Mouse (Mus musculus) brain, embryonic 14.5 days (tissue): ENCODE data around the gene Slc26a11.

ENCODE experiments used
- CTCF ChIP-seq: fragments of 200-500 bp; IDR thresholded peaks from 2 replicates; pipeline ENCODE4 v1.5.1; 2012; ENCODE audit warnings: inconsistent platforms, mild to moderate bottlenecking, moderate library complexity, borderline replicate concordance; ENCODE audit not compliant: insufficient read depth, insufficient read length; ENCODE audit errors: extremely low read depth
- POLR2A ChIP-seq: fragments of 200-500 bp; IDR thresholded peaks from 2 replicates; pipeline ENCODE4 v1.6.1; 2012; ENCODE audit warnings: mild to moderate bottlenecking, inconsistent platforms, borderline replicate concordance; ENCODE audit not compliant: poor library complexity, insufficient read depth, insufficient read length, severe bottlenecking; ENCODE audit errors: extremely low read depth

GRCm38 (mm10) chr11:119407381-119407780, 52.0 kb downstream of the Slc26a11 start:
- no peak for TF ChIP-seq POLR2A
- no peak for TF ChIP-seq CTCF
